Mouse (Mus musculus) C2C12 (cell line): ENCODE results near the gene Gm20388. TPM values are rescaled to one million over a fixed set of nuclear protein-coding genes. Genes with fewer than 3 reads are reported as not detected.

ENCODE experiments used
- H3K27me3 ChIP-seq: one replicate; pipeline ENCODE4 v1.6.1; 2011; ENCODE audit not compliant: control insufficient read depth, insufficient read depth, insufficient read length
- H3K36me3 ChIP-seq: one replicate; pipeline ENCODE4 v1.6.1; 2011; ENCODE audit not compliant: control insufficient read depth, insufficient read depth
- H3K4me3 ChIP-seq: one replicate; pipeline ENCODE4 v1.5.1; 2011; ENCODE audit warnings: mild to moderate bottlenecking, control low read depth; ENCODE audit not compliant: poor library complexity, insufficient read depth, severe bottlenecking
- H3K79me2 ChIP-seq: one replicate; pipeline ENCODE4 v1.6.1; 2011; ENCODE audit not compliant: control insufficient read depth, insufficient read depth
- H3K79me3 ChIP-seq: one replicate; pipeline ENCODE4 v1.6.1; 2011; ENCODE audit warnings: low read depth, control low read depth
- H3ac ChIP-seq: one replicate; pipeline ENCODE3; 2011; ENCODE audit warnings: low read depth; ENCODE audit not compliant: control insufficient read depth, insufficient read length
- CEBPB ChIP-seq: IDR thresholded peaks from one replicate; pipeline ENCODE4 v1.6.1; 2011; ENCODE audit warnings: low read depth, mild to moderate bottlenecking, control low read depth, moderate library complexity
- CTCF ChIP-seq: IDR thresholded peaks from one replicate; pipeline ENCODE4 v1.5.1; 2011; ENCODE audit not compliant: control insufficient read depth, insufficient read depth, insufficient read length
- FOSL1 ChIP-seq: IDR thresholded peaks from one replicate; pipeline ENCODE4 v1.8.0; 2011; ENCODE audit warnings: mild to moderate bottlenecking, low read length; ENCODE audit not compliant: poor library complexity, insufficient read depth, severe bottlenecking
- MAX ChIP-seq: IDR thresholded peaks from one replicate; pipeline ENCODE4 v1.6.1; 2011; ENCODE audit warnings: mild to moderate bottlenecking, control low read depth
- MYOD1 ChIP-seq: IDR thresholded peaks from one replicate; pipeline ENCODE4 v1.6.1; 2011; ENCODE audit warnings: low read depth; ENCODE audit not compliant: control insufficient read depth, insufficient read length
- MYOG ChIP-seq: IDR thresholded peaks from one replicate; pipeline ENCODE4 v1.6.1; 2011; ENCODE audit not compliant: control insufficient read depth, insufficient read length; ENCODE audit errors: extremely low read depth
- USF1 ChIP-seq: IDR thresholded peaks from one replicate; pipeline ENCODE4 v1.6.1; 2011; ENCODE audit warnings: low read depth, mild to moderate bottlenecking, control low read depth, moderate library complexity
- polyA plus RNA-seq: library from polyadenylated mRNA; unstranded; fragments of >200 nt; fragmentation: generic; extraction: Trizol; gene quantifications from one replicate; pipeline ENCODE4 v1.2.1, GENCODE M21; 2012; ENCODE audit warnings: missing spikeins

The Gm20388 gene
- polyA plus RNA-seq, 1 experiment = 15.0 TPM

DNA sequence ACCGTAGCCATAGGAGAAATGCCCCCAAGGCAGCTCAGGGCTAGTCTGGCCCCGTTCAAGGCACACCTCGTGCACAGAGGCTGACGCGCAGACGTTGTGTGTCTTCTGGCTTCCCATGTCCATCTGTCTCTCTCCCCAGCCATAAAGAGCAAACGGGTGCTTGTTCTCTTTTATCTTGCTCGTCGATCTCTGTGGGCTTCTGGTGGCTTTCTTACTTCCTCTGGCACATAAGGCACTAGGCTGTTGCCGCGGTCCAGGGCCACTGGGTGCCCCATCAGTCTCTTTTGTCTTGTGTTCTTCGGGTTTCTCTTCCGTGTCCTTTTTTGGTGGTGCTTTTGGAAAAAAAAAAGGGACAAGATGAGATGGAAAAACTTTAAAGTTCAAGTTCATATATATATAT lies 3934.5 kb downstream of the Gm20388 start:
- H3K4me3 ChIP-seq = no peak overlapping the region
- H3K27me3 ChIP-seq = no peaks in the 10 kb centered on the region
- H3K79me2 ChIP-seq = no peaks in the 10 kb centered on the region
- no peaks in the 10 kb centered on the region for H3K79me3 ChIP-seq
- peaks cover 10% of the 10 kb centered on the region for H3K36me3 ChIP-seq
- no peak overlapping the region for H3ac ChIP-seq
- TF ChIP-seq FOSL1 (no peak), CEBPB (no peak), MYOG (no peak), MYOD1 (no peak), MAX (no peak), USF1 (no peak), CTCF (no peak)

DNA sequence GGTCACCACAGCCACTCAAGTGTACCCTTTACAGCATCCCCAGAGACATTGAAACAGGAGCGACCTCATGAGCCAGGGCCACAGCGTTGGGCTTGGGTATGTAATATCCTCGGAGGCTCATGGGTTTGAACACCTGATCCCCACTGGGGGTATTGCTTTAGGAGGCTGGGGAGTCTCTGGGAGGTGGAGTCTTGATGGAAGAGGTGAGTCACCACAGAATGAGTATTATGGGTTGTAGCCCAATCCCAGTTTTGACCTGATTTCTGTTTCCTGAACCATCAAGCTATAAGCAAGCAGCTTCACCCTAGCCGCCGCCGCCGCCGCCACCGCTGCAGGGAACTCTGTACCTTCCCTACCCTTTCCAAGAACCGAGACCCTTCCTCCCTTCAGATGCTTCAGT lies 3935.3 kb downstream of the Gm20388 start:
- TF ChIP-seq CEBPB (no peak), MAX (no peak), MYOD1 (no peak), FOSL1 (no peak), CTCF (no peak), MYOG (no peak), USF1 (no peak)
- Histone ChIP-seq H3K36me3 (peaks cover 10% of the 10 kb centered on the region), H3K79me2 (no peaks in the 10 kb centered on the region), H3K79me3 (no peaks in the 10 kb centered on the region), H3ac (no peak overlapping the region), H3K4me3 (no peak overlapping the region), H3K27me3 (no peaks in the 10 kb centered on the region)

DNA sequence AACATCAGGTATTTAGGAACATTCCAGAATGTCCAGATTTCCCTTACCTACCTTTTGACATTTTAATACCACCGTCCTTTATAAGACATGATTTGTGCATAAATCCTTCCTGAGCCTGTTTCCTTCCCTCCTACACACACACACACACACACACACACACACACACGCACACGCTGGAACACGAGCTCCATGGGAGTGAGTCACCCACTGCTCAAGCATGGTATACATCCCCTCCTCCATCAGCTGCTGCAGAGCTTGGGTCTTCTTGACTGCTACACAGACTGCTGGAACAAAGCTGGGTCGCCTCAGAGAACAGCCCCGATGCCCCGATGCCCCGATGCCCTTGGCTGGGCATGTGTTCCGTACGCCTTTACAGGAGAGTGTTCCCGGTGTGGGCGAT lies 3935.9 kb downstream of the Gm20388 start:
- Histone ChIP-seq H3ac (no peak overlapping the region), H3K79me2 (no peaks in the 10 kb centered on the region), H3K27me3 (no peaks in the 10 kb centered on the region), H3K4me3 (no peak overlapping the region), H3K36me3 (peaks cover 10% of the 10 kb centered on the region), H3K79me3 (no peaks in the 10 kb centered on the region)
- TF ChIP-seq USF1 = no peak
- no peak for TF ChIP-seq MYOG
- TF ChIP-seq CTCF = no peak
- TF ChIP-seq MYOD1 = no peak
- TF ChIP-seq MAX = no peak
- no peak for TF ChIP-seq FOSL1
- TF ChIP-seq CEBPB = no peak

DNA sequence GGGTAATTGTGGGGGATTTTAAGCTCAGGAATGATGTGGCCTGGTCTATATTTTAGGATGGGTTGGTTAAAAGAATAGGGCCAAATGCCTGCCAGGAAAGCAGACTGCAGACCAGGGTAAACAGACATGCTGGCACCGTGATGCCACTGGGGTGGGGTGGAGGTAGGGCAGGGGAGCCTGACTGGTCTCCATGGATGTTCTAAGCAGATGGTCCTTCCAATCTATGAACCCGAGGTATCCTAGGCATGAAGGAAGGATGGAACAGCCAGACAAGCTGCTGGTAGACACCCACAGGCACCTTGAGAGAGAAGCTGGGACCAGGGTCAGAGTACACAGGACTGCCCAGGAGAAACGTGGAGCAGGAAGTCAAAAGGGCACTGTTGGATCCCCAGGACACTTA lies 3936.9 kb downstream of the Gm20388 start:
- H3K4me3 ChIP-seq = no peak overlapping the region
- no peaks in the 10 kb centered on the region for H3K79me2 ChIP-seq
- H3ac ChIP-seq = no peak overlapping the region
- TF ChIP-seq MYOD1 (no peak), USF1 (no peak), CEBPB (no peak), MAX (no peak)
- H3K27me3 ChIP-seq = no peaks in the 10 kb centered on the region
- H3K79me3 ChIP-seq = no peaks in the 10 kb centered on the region
- peaks cover 5% of the 10 kb centered on the region for H3K36me3 ChIP-seq

DNA sequence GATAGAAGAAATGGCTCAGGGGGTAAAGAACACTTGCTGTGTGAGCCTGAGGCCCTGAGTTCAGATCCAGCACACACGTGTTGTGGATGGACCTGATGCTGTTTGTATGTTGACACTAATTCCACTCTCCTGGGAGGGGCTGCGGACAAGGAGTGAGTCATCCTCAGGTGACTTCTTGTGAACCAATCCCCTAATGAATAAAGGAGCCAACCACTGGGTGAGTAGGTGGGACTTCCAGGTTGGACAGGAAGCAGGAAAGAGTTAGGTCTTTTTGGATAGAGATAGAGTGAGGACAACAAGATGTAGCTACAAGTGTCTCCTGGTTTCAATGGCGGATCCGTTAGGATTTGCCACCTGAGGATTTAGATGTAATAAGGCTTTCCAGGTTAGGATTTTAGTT lies 3938.7 kb downstream of the Gm20388 start:
- Histone ChIP-seq H3K36me3 (no peaks in the 10 kb centered on the region), H3K27me3 (no peaks in the 10 kb centered on the region), H3ac (no peak overlapping the region), H3K4me3 (no peak overlapping the region), H3K79me3 (no peaks in the 10 kb centered on the region), H3K79me2 (no peaks in the 10 kb centered on the region)
- TF ChIP-seq MYOG (no peak), USF1 (peak; percentile 30)

DNA sequence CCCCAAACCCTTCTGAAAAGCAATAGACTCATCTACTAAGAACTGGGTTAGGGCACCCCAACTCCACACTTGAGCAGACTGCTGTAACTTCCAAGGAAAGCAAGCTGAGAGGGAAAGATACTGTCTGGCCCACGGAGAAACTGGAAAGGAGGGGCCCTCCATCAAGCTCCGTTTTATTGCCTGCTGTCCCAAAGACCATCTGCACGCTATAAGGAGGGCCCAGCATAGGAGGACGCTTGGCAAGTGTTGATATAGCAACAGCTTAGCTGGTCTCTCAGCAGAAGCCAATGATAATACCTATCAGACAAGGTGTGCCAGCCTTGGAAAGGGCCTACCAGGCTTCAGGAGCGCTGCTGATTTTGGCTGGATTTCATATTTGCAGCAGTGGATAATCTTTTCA lies 3940.9 kb downstream of the Gm20388 start:
- TF ChIP-seq CTCF (no peak), MAX (no peak), MYOG (no peak), FOSL1 (no peak), MYOD1 (no peak)
- Histone ChIP-seq H3ac (no peak overlapping the region), H3K79me2 (no peaks in the 10 kb centered on the region), H3K36me3 (no peaks in the 10 kb centered on the region), H3K79me3 (peaks cover 3% of the 10 kb centered on the region), H3K4me3 (no peak overlapping the region), H3K27me3 (no peaks in the 10 kb centered on the region)

DNA sequence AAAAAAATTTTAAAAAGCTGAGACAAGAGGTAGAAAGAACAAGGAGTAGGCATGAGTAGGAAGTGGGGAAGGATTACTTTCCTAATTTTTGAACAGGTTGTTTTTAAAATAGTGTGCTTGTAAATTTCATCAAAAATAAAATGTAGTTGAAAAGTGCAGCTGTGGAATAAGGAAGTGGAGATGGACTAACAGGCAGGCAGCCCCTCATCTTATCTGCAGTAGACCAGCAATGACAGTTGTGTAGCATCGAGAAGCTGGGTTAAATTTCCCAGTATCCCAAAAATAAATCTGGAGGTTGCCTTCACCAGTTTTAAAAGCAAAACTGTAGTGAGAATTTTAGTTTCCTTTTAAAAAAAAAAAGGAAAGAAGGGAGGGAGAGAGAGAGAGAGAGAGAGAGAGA lies 3943.6 kb downstream of the Gm20388 start:
- H3K79me3 ChIP-seq = peaks cover 3% of the 10 kb centered on the region
- H3K27me3 ChIP-seq = no peaks in the 10 kb centered on the region
- H3ac ChIP-seq = no peak overlapping the region
- H3K4me3 ChIP-seq = no peak overlapping the region
- H3K36me3 ChIP-seq = no peaks in the 10 kb centered on the region
- peaks cover 11% of the 10 kb centered on the region for H3K79me2 ChIP-seq
- TF ChIP-seq MYOD1 (no peak), CEBPB (no peak), USF1 (no peak), FOSL1 (no peak), MYOG (no peak)
